Mouse (Mus musculus): ENCODE results near the gene Traf2.

DNA sequence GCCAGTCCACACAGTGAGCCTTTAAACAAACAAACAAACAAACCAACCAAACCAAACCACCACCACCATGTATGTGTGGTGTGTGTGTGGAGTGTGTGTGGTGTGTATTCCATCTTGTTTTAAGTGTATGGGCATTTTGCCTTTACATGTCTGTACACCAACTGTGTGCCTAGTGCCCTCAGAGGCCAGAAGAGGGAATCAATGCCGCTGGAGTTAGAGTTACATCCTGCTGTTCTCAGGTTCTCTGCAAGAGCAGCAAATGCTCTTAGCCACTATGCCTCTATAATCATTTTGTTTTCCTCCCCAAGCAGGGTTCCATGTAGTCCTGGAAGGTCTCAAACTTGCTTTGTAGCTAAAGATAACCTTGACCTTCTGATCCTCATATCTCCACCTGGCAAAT is 9.6 kb upstream of the Traf2 start:
- TF ChIP-seq CTCF (IDR thresholded peaks at IDR 0.05; ENCODE audit: insufficient read depth, low read length) (no peak), POLR2A (IDR thresholded peaks at IDR 0.05; ENCODE audit: borderline replicate concordance, extremely low read depth, low read depth, low read length) (no peak)
